Mouse (Mus musculus) C2C12 (cell line): ENCODE measurements at regions not wholly inside any gene's neighbourhood (a gene's known extent, or its start where the extent isn't known, plus 50 kb on each side); places are given as distances from the start of the nearest gene placed in this dataset.
"Not testable (repeated sequence)": the region's sequence is repeated elsewhere in the genome, so short reads cannot be mapped to it uniquely, and the experiment has no call there.

Source experiments
- H3K27me3 ChIP-seq: one replicate; pipeline ENCODE4 v1.6.1; 2011; ENCODE audit not compliant: control insufficient read depth, insufficient read depth, insufficient read length
- H3K36me3 ChIP-seq: one replicate; pipeline ENCODE4 v1.6.1; 2011; ENCODE audit not compliant: control insufficient read depth, insufficient read depth
- H3K4me3 ChIP-seq: one replicate; pipeline ENCODE4 v1.5.1; 2011; ENCODE audit warnings: mild to moderate bottlenecking, control low read depth; ENCODE audit not compliant: poor library complexity, insufficient read depth, severe bottlenecking
- H3K79me2 ChIP-seq: one replicate; pipeline ENCODE4 v1.6.1; 2011; ENCODE audit not compliant: control insufficient read depth, insufficient read depth
- H3K79me3 ChIP-seq: one replicate; pipeline ENCODE4 v1.6.1; 2011; ENCODE audit warnings: low read depth, control low read depth
- H3ac ChIP-seq: one replicate; pipeline ENCODE3; 2011; ENCODE audit warnings: low read depth; ENCODE audit not compliant: control insufficient read depth, insufficient read length
- CEBPB ChIP-seq: IDR thresholded peaks from one replicate; pipeline ENCODE4 v1.6.1; 2011; ENCODE audit warnings: low read depth, mild to moderate bottlenecking, control low read depth, moderate library complexity
- CTCF ChIP-seq: IDR thresholded peaks from one replicate; pipeline ENCODE4 v1.5.1; 2011; ENCODE audit not compliant: control insufficient read depth, insufficient read depth, insufficient read length
- FOSL1 ChIP-seq: IDR thresholded peaks from one replicate; pipeline ENCODE4 v1.8.0; 2011; ENCODE audit warnings: mild to moderate bottlenecking, low read length; ENCODE audit not compliant: poor library complexity, insufficient read depth, severe bottlenecking
- MAX ChIP-seq: IDR thresholded peaks from one replicate; pipeline ENCODE4 v1.6.1; 2011; ENCODE audit warnings: mild to moderate bottlenecking, control low read depth
- MYOD1 ChIP-seq: IDR thresholded peaks from one replicate; pipeline ENCODE4 v1.6.1; 2011; ENCODE audit warnings: low read depth; ENCODE audit not compliant: control insufficient read depth, insufficient read length
- MYOG ChIP-seq: IDR thresholded peaks from one replicate; pipeline ENCODE4 v1.6.1; 2011; ENCODE audit not compliant: control insufficient read depth, insufficient read length; ENCODE audit errors: extremely low read depth
- USF1 ChIP-seq: IDR thresholded peaks from one replicate; pipeline ENCODE4 v1.6.1; 2011; ENCODE audit warnings: low read depth, mild to moderate bottlenecking, control low read depth, moderate library complexity

DNA sequence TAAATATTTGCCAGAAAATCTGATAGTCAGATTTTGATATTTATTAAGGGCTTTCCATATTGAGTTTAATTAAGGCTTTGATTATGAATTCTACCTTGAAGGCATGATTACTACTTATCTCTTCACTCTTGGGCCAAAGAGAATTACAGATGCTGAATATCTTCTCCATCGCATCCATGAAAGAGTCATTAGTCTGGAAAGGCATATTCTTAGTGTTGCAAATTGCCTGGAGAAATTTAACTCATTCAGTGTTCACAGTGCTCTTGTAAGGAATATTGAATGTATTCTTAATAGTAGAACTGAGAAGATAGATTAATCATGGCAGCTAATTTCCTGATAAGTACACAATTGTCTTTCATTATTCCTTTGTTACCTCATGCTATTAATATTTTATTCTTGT is 187.7 kb upstream of the G2e3 start:
- H3ac ChIP-seq: no peak overlapping the region

DNA sequence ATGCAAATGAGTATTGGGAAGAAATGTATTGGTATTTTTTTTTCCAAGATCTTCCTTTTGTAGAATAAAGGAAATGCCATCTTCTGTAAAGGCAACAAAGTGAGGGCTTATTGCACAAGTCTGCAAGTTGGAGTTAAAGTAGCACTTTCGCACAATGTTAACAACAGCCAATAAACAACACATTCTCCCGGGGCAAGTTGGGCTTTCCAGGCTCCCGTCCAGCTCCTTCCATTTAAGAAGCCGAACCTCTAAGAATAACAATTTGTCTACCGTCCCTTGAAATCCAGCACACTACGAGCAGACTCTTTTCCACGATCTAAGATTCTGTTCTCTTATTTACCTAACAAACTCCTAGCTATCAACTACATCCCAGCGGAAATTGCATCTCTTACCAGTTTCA is 199.9 kb upstream of the G2e3 start:
- Histone ChIP-seq H3K36me3 (no peaks in the 10 kb centered on the region), H3K79me2 (no peaks in the 10 kb centered on the region), H3K4me3 (no peak overlapping the region), H3K27me3 (no peaks in the 10 kb centered on the region), H3ac (no peak overlapping the region), H3K79me3 (no peaks in the 10 kb centered on the region)
- TF ChIP-seq FOSL1: no peak
- TF ChIP-seq USF1: no peak
- TF ChIP-seq MYOD1: no peak
- no peak for TF ChIP-seq CTCF
- TF ChIP-seq CEBPB: no peak
- no peak for TF ChIP-seq MAX
- TF ChIP-seq MYOG: no peak

More for the DNA sequence above, 187.7 kb upstream of the G2e3 start:
- TF ChIP-seq MYOG (no peak), MAX (no peak), CEBPB (no peak), MYOD1 (no peak), FOSL1 (no peak), USF1 (no peak), CTCF (no peak)
- H3K79me2 ChIP-seq: no peaks in the 10 kb centered on the region
- no peaks in the 10 kb centered on the region for H3K36me3 ChIP-seq
- no peaks in the 10 kb centered on the region for H3K79me3 ChIP-seq
- no peaks in the 10 kb centered on the region for H3K27me3 ChIP-seq
- H3K4me3 ChIP-seq: no peak overlapping the region

DNA sequence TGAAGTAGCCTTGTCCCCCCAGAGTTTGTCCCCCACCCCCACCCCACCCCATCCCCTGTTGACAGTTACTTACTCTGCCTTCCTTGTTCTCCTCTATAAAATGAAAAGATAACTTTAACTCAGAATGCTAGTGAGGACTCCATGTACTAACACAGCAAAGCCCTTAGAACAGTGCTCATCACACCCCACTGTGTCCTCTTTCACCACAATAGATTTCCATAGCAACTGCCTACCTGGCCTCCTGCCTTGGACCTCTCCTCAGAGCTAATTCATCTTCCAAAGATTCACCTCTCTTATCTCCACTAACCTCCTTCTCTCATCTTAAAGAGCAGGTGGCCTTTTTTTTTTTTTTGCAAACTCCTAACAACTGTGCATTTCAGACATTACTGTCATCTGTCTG is 204.0 kb upstream of the G2e3 start:
- H3K36me3 ChIP-seq: no peaks in the 10 kb centered on the region
- no peak overlapping the region for H3ac ChIP-seq
- no peaks in the 10 kb centered on the region for H3K27me3 ChIP-seq
- H3K79me2 ChIP-seq: no peaks in the 10 kb centered on the region
- TF ChIP-seq MYOG: no peak
- TF ChIP-seq CEBPB: no peak
- no peak overlapping the region for H3K4me3 ChIP-seq
- H3K79me3 ChIP-seq: no peaks in the 10 kb centered on the region

DNA sequence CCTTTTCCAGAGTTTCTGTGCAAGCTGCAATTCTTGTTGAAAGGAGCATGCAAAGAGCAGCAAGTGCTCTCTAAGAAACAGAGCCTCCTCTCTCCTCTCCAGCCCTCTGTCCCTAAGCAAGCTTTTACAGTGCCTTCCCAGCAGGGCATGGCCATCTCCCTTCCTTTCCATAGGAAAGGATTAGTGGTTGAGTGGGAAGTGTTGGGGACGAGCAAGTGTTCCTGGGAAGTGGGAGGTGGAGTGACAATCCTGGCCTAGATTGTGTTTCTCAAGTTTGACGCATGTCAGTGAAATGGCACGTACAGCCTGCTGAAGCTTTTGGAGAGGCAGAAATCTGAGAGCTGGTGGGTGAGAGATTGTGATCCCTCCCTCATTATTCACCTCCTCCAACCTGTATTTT is 204.7 kb upstream of the G2e3 start:
- no peaks in the 10 kb centered on the region for H3K79me2 ChIP-seq
- no peaks in the 10 kb centered on the region for H3K79me3 ChIP-seq
- H3K4me3 ChIP-seq: no peak overlapping the region
- no peaks in the 10 kb centered on the region for H3K27me3 ChIP-seq
- no peak overlapping the region for H3ac ChIP-seq
- TF ChIP-seq MYOG (no peak), CTCF (no peak), CEBPB (no peak), MAX (no peak), USF1 (no peak)
- H3K36me3 ChIP-seq: no peaks in the 10 kb centered on the region

DNA sequence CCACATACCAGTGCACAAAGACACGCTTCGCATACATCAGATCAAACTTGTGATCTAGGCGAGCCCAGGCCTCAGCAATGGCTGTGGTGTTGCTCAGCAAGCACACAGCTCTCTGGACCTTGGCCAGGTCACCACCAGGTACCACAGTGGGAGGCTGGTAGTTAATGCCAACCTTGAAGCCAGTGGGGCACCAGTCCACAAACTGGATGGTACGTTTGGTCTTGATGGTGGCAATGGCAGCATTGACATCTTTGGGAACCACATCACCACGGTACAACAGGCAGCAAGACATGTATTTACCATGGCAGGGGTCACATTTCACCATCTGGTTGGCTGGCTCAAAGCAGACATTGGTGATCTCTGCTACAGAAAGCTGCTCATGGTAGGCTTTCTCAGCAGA is 214.2 kb upstream of the G2e3 start:
- H3K79me3 ChIP-seq, H3K27me3 ChIP-seq, H3K36me3 ChIP-seq, H3ac ChIP-seq, H3K79me2 ChIP-seq, H3K4me3 ChIP-seq: not testable (repeated sequence)

DNA sequence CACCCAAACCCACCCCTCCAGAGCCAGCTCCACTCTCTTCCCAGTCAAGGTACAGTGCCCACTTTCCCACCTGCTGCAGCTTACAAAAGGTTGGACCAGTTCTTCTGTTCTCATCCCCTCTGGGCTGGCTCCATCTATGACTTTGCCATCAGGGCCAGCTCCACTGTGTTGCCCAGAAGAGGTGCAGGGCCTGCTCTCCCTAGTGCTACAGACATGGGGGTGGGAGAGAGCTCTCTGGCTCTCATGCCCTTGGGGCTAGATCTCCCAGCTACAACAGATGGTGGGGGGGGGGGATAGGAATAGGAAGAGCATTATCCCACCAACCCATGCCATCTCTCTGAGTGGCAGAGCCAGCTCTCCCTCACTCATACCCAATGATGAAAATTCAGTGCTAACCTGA is 219.6 kb upstream of the G2e3 start:
- no peaks in the 10 kb centered on the region for H3K36me3 ChIP-seq
- TF ChIP-seq CEBPB (no peak), CTCF (no peak), USF1 (no peak), FOSL1 (no peak), MYOG (no peak), MYOD1 (no peak), MAX (no peak)
- no peaks in the 10 kb centered on the region for H3K79me3 ChIP-seq
- no peak overlapping the region for H3ac ChIP-seq
- H3K4me3 ChIP-seq: no peak overlapping the region
- no peaks in the 10 kb centered on the region for H3K27me3 ChIP-seq
- no peaks in the 10 kb centered on the region for H3K79me2 ChIP-seq

DNA sequence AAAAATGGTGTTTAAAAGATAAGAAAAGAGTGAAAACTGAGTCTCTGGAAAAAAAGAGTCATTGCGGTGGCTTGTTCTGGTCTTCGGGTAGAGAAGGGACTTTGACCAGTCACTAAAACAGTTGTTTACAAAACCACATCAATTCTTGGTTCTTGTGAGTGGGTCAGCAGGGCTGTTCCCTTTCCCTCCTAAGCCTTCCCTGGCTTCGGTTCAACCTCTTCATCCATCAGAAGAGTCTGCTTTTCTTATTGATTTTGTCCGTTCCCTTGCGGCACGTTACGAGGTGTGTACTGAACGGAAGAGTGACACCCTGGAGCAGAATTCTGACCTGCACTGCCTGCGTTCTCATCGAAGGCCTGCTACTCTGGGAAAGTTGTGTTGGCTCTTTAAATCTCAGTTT is 229.1 kb upstream of the G2e3 start:
- no peak overlapping the region for H3ac ChIP-seq
- TF ChIP-seq CEBPB (no peak), FOSL1 (no peak), CTCF (no peak), USF1 (no peak), MAX (no peak), MYOD1 (no peak), MYOG (no peak)
- no peaks in the 10 kb centered on the region for H3K79me3 ChIP-seq
- H3K27me3 ChIP-seq: no peaks in the 10 kb centered on the region
- H3K4me3 ChIP-seq: no peak overlapping the region
- H3K79me2 ChIP-seq: no peaks in the 10 kb centered on the region
- no peaks in the 10 kb centered on the region for H3K36me3 ChIP-seq
